Mouse (Mus musculus) megakaryocyte, embryonic 14.5 days (primary cell): ENCODE results near the gene Dusp10. TPM values are rescaled to one million over a fixed set of nuclear protein-coding genes. Genes with fewer than 3 reads are reported as not detected.

Source experiments
- H3K27me3 ChIP-seq: replicated peaks from 2 replicates; pipeline ENCODE3; 2012; ENCODE audit warnings: inconsistent platforms
- H3K36me3 ChIP-seq: replicated peaks from 2 replicates; pipeline ENCODE3; 2012; ENCODE audit warnings: low read length, inconsistent platforms, mixed read lengths
- H3K4me1 ChIP-seq: 2 replicates; pipeline ENCODE4 v1.6.1; 2012; ENCODE audit warnings: inconsistent platforms
- H3K4me3 ChIP-seq: replicated peaks from 2 replicates; pipeline ENCODE3; 2012; ENCODE audit warnings: moderate library complexity, mild to moderate bottlenecking, inconsistent platforms
- H3K9me3 ChIP-seq: 2 replicates; pipeline ENCODE4 v1.6.1; 2012; ENCODE audit warnings: inconsistent platforms
- FLI1 ChIP-seq: IDR thresholded peaks from 2 replicates; pipeline ENCODE4 v1.6.1; 2012; ENCODE audit warnings: low read length, inconsistent platforms, mixed read lengths
- GATA1 ChIP-seq: IDR thresholded peaks from 3 replicates; pipeline ENCODE4 v1.6.1; 2012; ENCODE audit warnings: mixed read lengths, low read length, inconsistent platforms, borderline replicate concordance
- polyA plus RNA-seq: library from polyadenylated mRNA; stranded (reverse); fragments of >175 nt; gene quantifications from 2 replicates; pipeline ENCODE4 v1.2.3, GENCODE M21; 2012; ENCODE audit warnings: low replicate concordance; ENCODE audit not compliant: insufficient read depth

The Dusp10 gene
- polyA plus RNA-seq, 1 experiment, result 14.8 TPM

- Histone ChIP-seq H3K27me3 (peaks cover 5% of the 10 kb centered on the region), H3K4me3 (no peak overlapping the region), H3K9me3 (no peaks in the 10 kb centered on the region), H3K36me3 (no peaks in the 10 kb centered on the region), H3K4me1 (peaks cover 19% of the 10 kb centered on the region)
- TF ChIP-seq FLI1, result no peak
- TF ChIP-seq GATA1, result no peak
These were observed 105.5 kb downstream of the Dusp10 start for GRCm38 (mm10) chr1:184118586-184118985.

Other genes starting within 250 kb of the Dusp10 start
- 19.8 and 52.4 TPM in 2 replicates for gene 1700056E22Rik, start 21.0 kb downstream of the Dusp10 start, polyA plus RNA-seq